ENCODE assay signal across 34 mouse cellular contexts in genomic region chr10:93868401-93868800, GRCm38 (mm10). TPM values are rescaled to one million over a fixed set of nuclear protein-coding genes. Genes with fewer than 3 reads are reported as not detected.
"Had no signal": no experiment of that assay in that cellular context is flagged by ENCODE, and none has a peak within 500 bp of the region (broad histone marks: within the 10 kb centered on the region; RNA-seq: fewer than 3 reads in every experiment).

No protein-coding gene starts in this region.

- H3K27ac ChIP-seq: gastrocnemius, adult 2 months; heart, embryonic 10.5 days; hindbrain, embryonic 13.5 days; hindbrain, embryonic 15.5 days; hindbrain, postnatal 0 days; kidney, embryonic 15.5 days; kidney, postnatal 0 days; limb, embryonic 13.5 days; limb, embryonic 15.5 days; liver, embryonic 12.5 days; liver, embryonic 14.5 days had no signal

- H3K9me3 ChIP-seq: heart, embryonic 10.5 days; heart, embryonic 12.5 days; hindbrain, embryonic 13.5 days; hindbrain, embryonic 15.5 days; kidney, embryonic 15.5 days; limb, embryonic 13.5 days; limb, embryonic 15.5 days; liver, embryonic 12.5 days had no signal

- H3K4me2 ChIP-seq: heart, embryonic 12.5 days; hindbrain, embryonic 13.5 days; hindbrain, embryonic 15.5 days; kidney, embryonic 15.5 days; limb, embryonic 13.5 days; limb, embryonic 15.5 days; liver, embryonic 12.5 days had no signal

- DNase-seq: gastrocnemius, adult 2 months; gastrocnemius, postnatal 10 days; gastrocnemius, postnatal 25 days; heart, adult 18-20 months; heart, postnatal 10 days; heart, postnatal 36 days; kidney, adult 11 months; kidney, adult 2 months; kidney, adult 9 months; kidney, postnatal 14 days; kidney, postnatal 36 days; layer of hippocampus, adult 9-11 months; layer of hippocampus, postnatal 36 days; left cerebral cortex, postnatal 4 days had no signal

- H3K9ac ChIP-seq: heart, embryonic 12.5 days; hindbrain, embryonic 13.5 days; hindbrain, embryonic 15.5 days; kidney, embryonic 15.5 days; limb, embryonic 13.5 days; limb, embryonic 15.5 days; liver, embryonic 12.5 days; liver, embryonic 14.5 days had no signal

- H3K4me1 ChIP-seq: heart, embryonic 10.5 days; heart, embryonic 12.5 days; hindbrain, embryonic 13.5 days; hindbrain, embryonic 15.5 days; kidney, embryonic 15.5 days; limb, embryonic 13.5 days; limb, embryonic 15.5 days; liver, embryonic 12.5 days had no signal

- H3K27me3 ChIP-seq: heart, embryonic 12.5 days; hindbrain, embryonic 13.5 days; hindbrain, embryonic 15.5 days; kidney, embryonic 15.5 days; limb, embryonic 13.5 days; limb, embryonic 15.5 days; liver, embryonic 12.5 days had no signal

- H3K4me3 ChIP-seq: gastrocnemius, adult 2 months; heart, embryonic 10.5 days; heart, embryonic 12.5 days; hindbrain, embryonic 13.5 days; hindbrain, embryonic 15.5 days; kidney, embryonic 15.5 days; limb, embryonic 13.5 days; limb, embryonic 15.5 days; liver, embryonic 12.5 days had no signal

RNA-seq across cellular contexts. Expression of gene Usp44, which starts 37.0 kb away (rescaled TPM):
- total RNA-seq: heart, adult 18-20 months; heart, adult 8-10 months; heart, postnatal 10 days; heart, postnatal 36 days; layer of hippocampus, adult 18-20 months; layer of hippocampus, adult 8-10 months; layer of hippocampus, postnatal 14 days; layer of hippocampus, postnatal 36 days; left cerebral cortex, adult 18-20 months; left cerebral cortex, adult 8-10 months; left cerebral cortex, postnatal 10 days; left cerebral cortex, postnatal 25 days; liver, adult 2 months had no signal
- polyA plus RNA-seq: liver, adult 2 months had no signal
